Mouse (Mus musculus) lung, postnatal 4 days (tissue): ENCODE data around the gene Banf1.
"Not testable (repeated sequence)": the region's sequence is repeated elsewhere in the genome, so short reads cannot be mapped to it uniquely, and the experiment has no call there.

Experiments used
- DNase-seq, 2 experiments: peaks; one replicate each; pipeline ENCODE4 v3.0.0; 2021

The Banf1 gene

GRCm38 (mm10) chr19:5367053-5367359 lies at the start of gene Banf1:
Banf1 (minus strand) TSS chr19:5367168.
- DNase-seq = no peak

DNA sequence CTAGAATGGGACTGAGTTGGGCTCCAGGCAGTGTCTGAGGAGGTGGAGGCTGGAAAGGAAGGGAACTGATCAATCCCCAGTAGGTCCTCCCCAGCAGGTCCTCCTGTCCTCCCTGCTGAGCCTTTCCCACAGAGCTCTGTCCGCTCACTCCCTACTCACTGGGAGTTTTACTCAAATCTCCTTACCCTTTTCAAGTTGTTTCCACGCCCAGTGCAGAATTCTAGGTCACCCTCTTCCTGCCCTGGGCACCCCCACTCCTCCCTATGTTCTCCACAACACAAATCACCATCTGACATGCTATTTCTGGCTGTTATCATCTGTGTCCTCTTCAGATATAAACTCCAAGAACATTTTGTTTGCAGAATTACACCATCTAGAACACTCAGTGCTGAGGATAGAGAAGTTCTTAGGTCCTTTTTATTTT lies 47.6 kb upstream of the Banf1 start:
- no peak for DNase-seq

- no peak for DNase-seq
Measured at GRCm38 (mm10) chr19:5413840-5414239, 46.9 kb upstream of the Banf1 start.

- DNase-seq = no peak
Measured at GRCm38 (mm10) chr19:5411961-5412360, 45.0 kb upstream of the Banf1 start.

GRCm38 (mm10) chr19:5410641-5411040 lies 43.7 kb upstream of the Banf1 start:
- DNase-seq = peak in 1 of 2 experiments; percentile 81

GRCm38 (mm10) chr19:5409068-5409467 lies 42.1 kb upstream of the Banf1 start:
- DNase-seq = peak; percentile 59 to 85

- no peak for DNase-seq
Measured at GRCm38 (mm10) chr19:5408057-5409001, 41.4 kb upstream of the Banf1 start.

- peak in 1 of 2 experiments; percentile 71 for DNase-seq
Measured at GRCm38 (mm10) chr19:5407133-5407532, 40.2 kb upstream of the Banf1 start.

DNA sequence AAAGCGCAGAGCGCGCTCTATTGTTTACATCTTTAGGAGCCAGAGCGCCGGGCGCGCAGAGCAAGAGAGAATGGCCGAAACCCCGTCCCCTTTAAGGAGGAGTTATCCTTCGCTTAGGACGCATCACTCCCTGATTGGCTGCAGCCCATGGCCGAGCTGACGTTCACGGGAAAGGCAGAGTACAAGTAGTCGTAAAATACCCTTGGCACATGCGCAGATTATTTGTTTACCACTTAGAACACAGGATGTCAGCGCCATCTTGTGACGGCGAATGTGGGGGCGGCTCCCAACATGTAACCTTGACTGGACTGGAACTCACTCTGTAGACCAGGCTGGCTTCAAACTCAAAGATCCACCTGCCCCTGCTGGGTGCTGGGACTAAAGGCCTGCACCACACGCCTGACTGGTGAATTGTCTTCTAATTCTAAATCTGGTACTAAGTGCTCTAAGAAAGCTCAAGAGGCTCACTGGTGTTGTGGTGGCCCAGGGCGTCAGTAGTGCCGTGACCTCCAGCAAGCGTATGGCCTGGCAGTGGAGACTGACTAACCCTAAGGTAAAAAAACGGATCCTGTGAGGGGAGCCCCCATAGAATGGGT lies 39.7 kb upstream of the Banf1 start:
- peak in 1 of 2 experiments; percentile 72 for DNase-seq

DNA sequence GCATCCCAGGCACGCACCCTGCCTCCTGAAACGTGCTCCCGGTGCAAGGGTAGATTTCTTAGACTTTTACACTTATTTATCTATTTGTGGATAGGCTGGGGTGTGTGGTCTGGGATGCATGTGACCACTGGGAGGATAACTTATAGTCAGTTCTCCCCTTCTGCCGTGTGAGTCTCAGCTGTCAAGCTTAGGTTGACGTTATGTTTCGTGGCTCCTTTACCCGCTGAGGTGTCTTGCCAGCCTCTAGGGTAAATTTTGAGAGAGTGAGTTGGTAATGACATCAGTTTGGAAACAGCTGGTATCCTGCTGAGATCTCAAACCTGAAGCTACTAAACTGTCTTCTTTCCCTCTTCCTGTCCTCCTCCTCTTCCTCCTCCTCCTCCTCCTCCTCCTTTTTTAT lies 39.0 kb upstream of the Banf1 start:
- no peak for DNase-seq

DNA sequence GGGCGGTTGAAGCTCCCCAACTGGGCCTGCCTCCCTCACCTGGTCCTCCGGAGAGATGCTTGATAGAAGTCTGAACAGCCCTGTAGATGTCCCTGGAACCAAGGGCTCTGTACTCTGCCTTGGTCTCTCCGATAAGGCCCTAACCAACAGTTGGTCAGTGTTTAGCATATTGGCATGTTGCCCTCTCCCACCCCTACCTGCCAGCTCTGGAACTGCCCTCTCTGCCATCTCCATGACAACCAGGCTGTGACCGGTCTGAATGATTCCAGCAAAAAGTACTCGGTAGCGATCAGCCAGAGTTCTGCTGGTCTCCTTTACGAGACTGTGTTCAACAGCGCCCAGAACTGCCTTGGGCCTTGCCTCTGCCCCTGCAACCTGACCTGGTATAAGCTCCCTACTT lies 35.3 kb upstream of the Banf1 start, which contains the start of gene Tsga10ip:
TSS of gene Tsga10ip (minus strand) at position 234 of the 400 bp plus-strand sequence.
- DNase-seq = no peak

DNA sequence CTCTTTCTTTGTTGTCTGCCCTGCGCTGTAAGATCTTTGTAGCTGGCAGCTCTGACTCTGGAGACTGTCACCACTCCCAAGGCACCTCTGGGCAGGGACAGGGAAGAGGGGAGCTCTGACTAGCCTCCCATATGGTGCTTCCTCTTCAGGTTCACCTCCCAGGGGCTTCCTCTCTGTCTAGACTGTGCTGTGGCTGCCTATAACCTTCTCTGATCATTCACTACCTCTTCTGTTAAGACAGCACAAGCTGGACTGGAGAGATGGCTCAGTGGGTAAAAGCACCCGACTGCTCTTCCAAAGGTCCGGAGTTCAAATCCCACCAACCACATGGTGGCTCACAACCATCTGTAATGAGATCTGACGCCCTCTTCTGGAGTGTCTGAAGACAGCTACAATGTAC lies 34.1 kb upstream of the Banf1 start:
- DNase-seq = not testable (repeated sequence)

DNA sequence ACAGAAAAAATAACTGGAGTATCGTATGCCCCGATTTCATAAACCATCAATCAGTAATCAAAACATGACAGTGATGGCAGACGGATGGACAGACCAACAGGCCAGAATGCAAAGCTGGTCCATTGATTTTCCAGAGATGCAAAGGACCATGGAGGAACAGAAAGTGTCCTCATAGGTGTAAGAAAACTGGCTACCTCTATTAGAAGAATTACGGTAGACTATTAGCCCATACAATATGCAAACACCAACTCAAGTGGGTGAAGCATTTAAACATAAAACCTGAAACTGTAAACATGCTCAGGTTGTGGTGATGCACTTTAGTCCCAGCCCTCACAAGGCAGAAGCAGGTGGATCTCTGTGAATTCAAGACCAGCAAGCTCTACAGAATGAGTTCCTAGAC lies 28.4 kb upstream of the Banf1 start:
- DNase-seq = no peak

DNA sequence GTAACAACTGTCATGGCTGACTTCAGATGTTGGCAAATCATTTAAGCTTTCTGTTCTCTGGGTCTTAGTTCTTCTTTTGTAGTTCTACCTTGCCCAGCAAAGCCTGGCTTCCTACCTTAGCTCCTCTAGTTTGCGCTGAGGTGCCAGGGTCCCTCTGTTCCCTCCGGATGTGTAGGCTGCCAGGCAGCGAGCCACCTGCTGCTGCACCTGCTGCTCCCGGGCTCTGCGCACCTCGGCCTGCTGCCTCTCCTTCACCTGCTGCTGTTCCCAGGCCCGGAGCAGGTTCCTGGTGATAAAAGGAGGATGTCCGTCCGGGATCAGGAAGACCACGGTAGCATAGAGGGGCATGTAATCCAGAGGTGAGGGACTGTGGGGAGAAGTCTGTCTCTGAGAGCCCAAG lies 27.2 kb upstream of the Banf1 start:
- DNase-seq = no peak

DNA sequence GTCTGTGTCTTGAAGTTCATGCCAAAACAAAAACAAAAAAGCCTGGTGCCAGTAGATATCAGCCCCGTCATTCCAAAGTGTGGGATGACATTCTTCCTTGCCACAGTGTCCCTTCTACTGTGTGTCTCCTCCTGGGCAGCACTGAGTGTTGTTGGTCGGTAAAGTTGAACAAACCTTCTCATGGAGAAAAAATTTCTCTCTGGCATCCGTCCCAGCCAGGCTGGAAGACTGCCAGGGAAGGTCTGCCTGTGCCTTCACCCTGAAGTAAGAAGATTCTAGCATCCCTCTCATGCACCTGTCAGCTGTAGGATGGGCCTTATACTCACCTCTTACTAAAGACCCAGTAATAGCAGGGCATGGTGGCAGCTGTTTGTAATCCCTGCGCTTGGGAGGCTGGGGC lies 25.9 kb upstream of the Banf1 start:
- DNase-seq = peak; percentile 61 to 70

- DNase-seq = no peak
Measured at GRCm38 (mm10) chr19:5390416-5390815, 23.4 kb upstream of the Banf1 start.

- peak; percentile 59 to 63 for DNase-seq
Measured at GRCm38 (mm10) chr19:5389647-5390046, 22.7 kb upstream of the Banf1 start.

- peak; percentile 96 to 98 for DNase-seq
Measured at GRCm38 (mm10) chr19:5388588-5389242, 21.7 kb upstream of the Banf1 start, which contains the start of gene Sart1. Sart1 (minus strand) TSS chr19:5388703.

GRCm38 (mm10) chr19:5388011-5388441 lies 21.1 kb upstream of the Banf1 start:
- peak in 1 of 2 experiments; percentile 40 for DNase-seq

DNA sequence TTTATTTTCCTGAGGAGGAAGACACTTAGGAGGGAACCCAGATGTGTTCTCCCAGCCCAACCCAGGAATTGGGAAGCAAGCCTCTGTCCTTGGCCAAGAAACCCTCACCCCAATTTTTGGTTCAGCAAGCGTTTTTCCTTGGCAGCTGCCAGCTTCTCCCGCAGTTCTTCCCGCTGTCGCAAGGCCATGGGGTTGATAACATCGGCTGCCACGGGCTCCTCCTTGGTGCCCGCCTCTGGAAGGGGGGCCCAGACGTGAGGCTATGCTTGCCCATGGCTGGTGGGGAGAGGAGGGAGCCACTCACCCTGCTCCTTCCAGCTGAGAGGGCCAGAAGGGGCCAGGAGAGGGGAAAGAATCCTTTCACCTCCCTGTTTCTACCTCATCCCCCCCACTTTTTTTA lies 17.7 kb upstream of the Banf1 start:
- DNase-seq = no peak

GRCm38 (mm10) chr19:5383326-5383725 lies 16.4 kb upstream of the Banf1 start:
- DNase-seq = no peak

GRCm38 (mm10) chr19:5377446-5377845 lies 10.5 kb upstream of the Banf1 start:
- no peak for DNase-seq

GRCm38 (mm10) chr19:5374748-5375147 lies 7.8 kb upstream of the Banf1 start:
- no peak for DNase-seq

- DNase-seq = no peak
Measured at GRCm38 (mm10) chr19:5374177-5374576, 7.2 kb upstream of the Banf1 start.
